Mouse (Mus musculus) kidney, postnatal 36 days (tissue): ENCODE data around the gene Cxxc4.
"Not testable (repeated sequence)": the region's sequence is repeated elsewhere in the genome, so short reads cannot be mapped to it uniquely, and the experiment has no call there.

ENCODE experiments used
- DNase-seq, 2 experiments: peaks; one replicate each; pipeline ENCODE4 v3.0.0; 2021 to 2022; ENCODE audit warnings: mixed read lengths in 2 of 2

Cxxc4 gene

GRCm38 (mm10) chr3:134236414-134237112 is at the start of gene Cxxc4:
Gene Cxxc4 (plus strand): TSS chr3:134236484.
- DNase-seq, result no peak

GRCm38 (mm10) chr3:134188979-134189946 is 47.0 kb upstream of the Cxxc4 start:
- DNase-seq, result no peak

GRCm38 (mm10) chr3:134190046-134190445 is 46.2 kb upstream of the Cxxc4 start:
- DNase-seq, result peak in 1 of 2 experiments; percentile 2

GRCm38 (mm10) chr3:134199892-134200291 is 36.4 kb upstream of the Cxxc4 start:
- DNase-seq, result no peak

GRCm38 (mm10) chr3:134206624-134207023 is 29.7 kb upstream of the Cxxc4 start:
- DNase-seq, result no peak

GRCm38 (mm10) chr3:134210950-134211349 is 25.3 kb upstream of the Cxxc4 start:
- no peak for DNase-seq

GRCm38 (mm10) chr3:134219881-134220280 is 16.4 kb upstream of the Cxxc4 start:
- not testable (repeated sequence) for DNase-seq

- DNase-seq, result no peak
Observed at GRCm38 (mm10) chr3:134221002-134221401, 15.3 kb upstream of the Cxxc4 start.

GRCm38 (mm10) chr3:134222593-134222992 is 13.7 kb upstream of the Cxxc4 start:
- DNase-seq, result no peak

- no peak for DNase-seq
Observed at GRCm38 (mm10) chr3:134223956-134224355, 12.3 kb upstream of the Cxxc4 start.

- DNase-seq, result no peak
Observed at GRCm38 (mm10) chr3:134225928-134226327, 10.4 kb upstream of the Cxxc4 start.

- DNase-seq, result no peak
Observed at GRCm38 (mm10) chr3:134232753-134233152, 3.5 kb upstream of the Cxxc4 start.

GRCm38 (mm10) chr3:134235491-134236413 is 532 bp upstream of the Cxxc4 start:
- DNase-seq, result peak; percentile 57 to 68

- no peak for DNase-seq
Observed at GRCm38 (mm10) chr3:134237113-134237805, 975 bp downstream of the Cxxc4 start.

- DNase-seq, result no peak
Observed at GRCm38 (mm10) chr3:134238621-134239310, 2.5 kb downstream of the Cxxc4 start.

- DNase-seq, result peak; percentile 14 to 60
Observed at GRCm38 (mm10) chr3:134239321-134239970, 3.2 kb downstream of the Cxxc4 start.

GRCm38 (mm10) chr3:134239971-134240717 is 3.9 kb downstream of the Cxxc4 start:
- DNase-seq, result peak; percentile 55 to 79

- no peak for DNase-seq
Observed at GRCm38 (mm10) chr3:134240718-134241025, 4.4 kb downstream of the Cxxc4 start.

GRCm38 (mm10) chr3:134243168-134243849 is 7.0 kb downstream of the Cxxc4 start:
- DNase-seq, result no peak

- no peak for DNase-seq
Observed at GRCm38 (mm10) chr3:134243850-134244247, 7.6 kb downstream of the Cxxc4 start.
